Mouse (Mus musculus): ENCODE results near the gene Ugcg. TPM values are rescaled to one million over a fixed set of nuclear protein-coding genes. Genes with fewer than 3 reads are reported as not detected.

Ugcg gene
- polyA plus RNA-seq, 1 experiment from 2014 or later: 12.5 TPM

DNA sequence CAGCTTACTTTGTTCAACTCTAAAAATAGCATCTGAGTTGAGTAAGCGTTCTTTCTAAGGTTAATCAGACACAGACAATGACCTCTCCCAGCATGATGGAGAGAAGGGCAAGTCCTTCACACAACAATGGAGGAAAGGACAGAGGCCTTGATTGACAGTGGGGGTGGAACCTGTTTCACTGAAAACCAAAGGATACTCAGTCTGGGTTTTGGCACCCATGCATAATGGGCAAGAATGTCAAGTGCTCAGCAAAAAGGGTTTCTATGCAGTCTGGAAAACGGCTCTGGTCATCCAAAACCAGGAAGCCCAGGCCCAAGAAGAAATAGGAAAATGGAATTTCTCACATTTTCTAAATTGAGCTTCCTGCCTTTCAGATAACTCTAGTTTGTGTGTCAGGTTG, 16.4 kb upstream of the Ugcg start:
- no peaks in the 10 kb centered on the region for H3K9me3 ChIP-seq (replicated peaks)
- H3K4me3 ChIP-seq: no peak overlapping the region
- H3K27me3 ChIP-seq (replicated peaks): no peaks in the 10 kb centered on the region
- H3K36me3 ChIP-seq: no peaks in the 10 kb centered on the region
- WGBS: 44% methylated on average over 2 of the region's 2 CpGs
- no peak for ATAC-seq (ENCODE audit: insufficient number of reproducible peaks, low FRiP score)
- no peak overlapping the region for H3K27ac ChIP-seq (ENCODE audit: poor library complexity, severe bottlenecking)
- H3K9ac ChIP-seq: no peak overlapping the region
- no peak overlapping the region for H3K4me2 ChIP-seq
- peaks cover 21% of the 10 kb centered on the region for H3K4me1 ChIP-seq (replicated peaks)

DNA sequence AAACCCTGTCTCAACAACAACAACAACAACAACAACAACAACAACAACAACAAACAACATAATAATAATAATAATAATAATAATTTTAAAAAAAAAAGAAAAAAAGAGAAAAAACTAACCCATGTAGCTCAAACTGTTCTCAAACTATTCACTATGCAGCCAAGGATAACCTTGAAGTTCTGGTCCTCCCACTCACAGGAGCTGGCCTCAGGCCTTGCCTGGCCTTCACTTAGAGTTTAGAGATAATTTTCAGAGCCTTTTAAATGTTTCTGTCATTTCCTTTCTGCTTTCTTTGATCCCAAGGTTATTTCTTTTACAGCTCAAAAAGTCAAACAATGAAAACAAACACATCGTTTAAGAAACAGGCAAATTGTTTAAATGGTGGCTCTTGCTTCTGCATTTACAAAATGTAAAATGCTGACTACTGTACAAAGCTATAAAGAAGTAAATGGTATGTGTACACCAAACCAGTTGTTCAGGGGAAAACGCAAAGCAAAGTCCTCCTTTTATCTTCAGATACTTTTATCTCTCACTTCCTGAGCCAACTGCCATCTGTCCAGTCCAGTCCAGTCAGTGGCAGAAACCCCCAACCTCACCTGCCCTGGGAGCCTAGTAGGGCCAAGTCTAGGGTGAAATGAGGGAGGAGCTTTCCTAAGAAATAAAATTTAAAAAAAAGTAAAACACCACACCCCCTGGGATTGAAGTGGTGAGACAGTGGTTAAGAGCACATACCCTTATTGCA, 15.7 kb upstream of the Ugcg start:
- Histone ChIP-seq H3K4me2 (no peak overlapping the region), H3K27ac (ENCODE audit: poor library complexity, severe bottlenecking) (no peak overlapping the region), H3K9me3 (replicated peaks) (no peaks in the 10 kb centered on the region), H3K27me3 (replicated peaks) (no peaks in the 10 kb centered on the region), H3K4me3 (no peak overlapping the region), H3K9ac (no peak overlapping the region), H3K36me3 (no peaks in the 10 kb centered on the region), H3K4me1 (replicated peaks) (peaks cover 21% of the 10 kb centered on the region)
- WGBS: 49% methylated on average over 2 of the region's 2 CpGs
- no peak for ATAC-seq (ENCODE audit: insufficient number of reproducible peaks, low FRiP score)

DNA sequence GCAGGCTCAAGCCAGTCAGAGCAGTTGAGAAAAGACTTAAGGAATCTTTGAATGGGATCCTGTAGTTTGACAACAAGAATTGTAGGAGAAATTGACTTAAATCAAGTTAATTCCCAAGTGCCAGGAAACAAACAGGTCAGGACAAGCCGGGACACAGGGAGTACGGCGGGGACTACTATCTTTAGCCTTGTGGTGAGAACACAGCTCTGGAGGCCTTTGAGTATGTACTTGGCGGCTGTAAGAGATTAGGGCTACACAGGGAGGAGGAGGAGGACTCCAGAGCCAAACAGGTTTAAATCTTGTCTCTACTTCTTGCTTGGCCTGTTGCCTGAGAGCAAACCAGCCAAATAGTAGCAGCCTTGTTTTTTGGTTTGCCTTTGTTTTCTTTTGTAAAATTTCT, 14.1 kb upstream of the Ugcg start:
- 11% methylated on average over 4 of the region's 4 CpGs for WGBS
- Histone ChIP-seq H3K4me3 (no peak overlapping the region), H3K9me3 (replicated peaks) (no peaks in the 10 kb centered on the region), H3K9ac (no peak overlapping the region; the same call in 1 of the 2 replicates), H3K4me1 (replicated peaks) (peaks cover 21% of the 10 kb centered on the region), H3K27me3 (replicated peaks) (no peaks in the 10 kb centered on the region), H3K4me2 (no peak overlapping the region), H3K36me3 (no peaks in the 10 kb centered on the region), H3K27ac (ENCODE audit: poor library complexity, severe bottlenecking) (peak overlapping the region; percentile 37)
- peak; percentile 67; the same call in 1 of the 2 replicates for ATAC-seq (ENCODE audit: insufficient number of reproducible peaks, low FRiP score)

DNA sequence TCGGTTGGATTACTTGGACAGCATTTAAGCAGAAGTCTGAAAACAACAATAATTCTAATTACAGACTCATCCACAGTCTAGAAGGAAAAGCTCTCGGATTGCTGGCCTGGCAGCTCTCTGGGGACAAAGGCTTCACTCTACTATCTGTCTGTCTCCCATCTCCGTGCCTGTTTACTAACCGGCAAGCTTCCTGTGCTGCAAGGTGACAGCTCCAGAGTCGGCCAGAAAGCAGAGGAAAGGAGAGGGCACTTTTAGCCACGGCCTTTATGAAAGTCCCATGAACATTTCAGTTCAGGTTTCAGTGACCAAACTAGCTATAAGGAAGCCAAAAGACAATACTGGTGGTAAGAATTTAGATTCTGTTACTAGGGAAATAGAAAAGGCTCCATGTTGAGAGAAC, 13.1 kb upstream of the Ugcg start:
- 27% methylated on average over 6 of the region's 6 CpGs for WGBS
- no peak overlapping the region for H3K4me2 ChIP-seq
- peaks cover 21% of the 10 kb centered on the region for H3K4me1 ChIP-seq (replicated peaks)
- no peak overlapping the region for H3K9ac ChIP-seq
- no peak overlapping the region for H3K4me3 ChIP-seq
- H3K36me3 ChIP-seq: no peaks in the 10 kb centered on the region
- no peaks in the 10 kb centered on the region for H3K9me3 ChIP-seq (replicated peaks)
- H3K27me3 ChIP-seq (replicated peaks): no peaks in the 10 kb centered on the region
- no peak for ATAC-seq (ENCODE audit: insufficient number of reproducible peaks, low FRiP score)
- H3K27ac ChIP-seq (ENCODE audit: poor library complexity, severe bottlenecking): no peak overlapping the region

DNA sequence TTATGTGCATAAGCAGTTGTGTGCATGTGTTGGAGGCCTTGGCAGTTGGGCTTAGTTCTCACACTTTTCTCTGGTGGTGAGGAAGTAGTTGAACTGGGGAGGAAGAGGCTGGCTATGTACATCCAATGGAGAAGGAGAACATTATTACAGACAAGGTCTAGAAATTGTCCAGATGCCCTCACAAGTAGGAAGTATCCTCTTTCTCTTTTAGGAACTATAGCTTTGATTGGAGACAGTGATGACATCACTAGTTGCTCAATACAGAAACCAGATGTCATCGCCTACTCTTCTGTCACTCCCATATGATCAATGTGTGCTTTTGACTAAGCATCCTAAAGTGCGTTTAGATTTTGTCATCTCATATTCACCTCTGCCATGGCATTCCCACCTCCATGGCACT, 11.5 kb upstream of the Ugcg start:
- WGBS: 74% methylated on average over 2 of the region's 2 CpGs
- no peaks in the 10 kb centered on the region for H3K36me3 ChIP-seq

DNA sequence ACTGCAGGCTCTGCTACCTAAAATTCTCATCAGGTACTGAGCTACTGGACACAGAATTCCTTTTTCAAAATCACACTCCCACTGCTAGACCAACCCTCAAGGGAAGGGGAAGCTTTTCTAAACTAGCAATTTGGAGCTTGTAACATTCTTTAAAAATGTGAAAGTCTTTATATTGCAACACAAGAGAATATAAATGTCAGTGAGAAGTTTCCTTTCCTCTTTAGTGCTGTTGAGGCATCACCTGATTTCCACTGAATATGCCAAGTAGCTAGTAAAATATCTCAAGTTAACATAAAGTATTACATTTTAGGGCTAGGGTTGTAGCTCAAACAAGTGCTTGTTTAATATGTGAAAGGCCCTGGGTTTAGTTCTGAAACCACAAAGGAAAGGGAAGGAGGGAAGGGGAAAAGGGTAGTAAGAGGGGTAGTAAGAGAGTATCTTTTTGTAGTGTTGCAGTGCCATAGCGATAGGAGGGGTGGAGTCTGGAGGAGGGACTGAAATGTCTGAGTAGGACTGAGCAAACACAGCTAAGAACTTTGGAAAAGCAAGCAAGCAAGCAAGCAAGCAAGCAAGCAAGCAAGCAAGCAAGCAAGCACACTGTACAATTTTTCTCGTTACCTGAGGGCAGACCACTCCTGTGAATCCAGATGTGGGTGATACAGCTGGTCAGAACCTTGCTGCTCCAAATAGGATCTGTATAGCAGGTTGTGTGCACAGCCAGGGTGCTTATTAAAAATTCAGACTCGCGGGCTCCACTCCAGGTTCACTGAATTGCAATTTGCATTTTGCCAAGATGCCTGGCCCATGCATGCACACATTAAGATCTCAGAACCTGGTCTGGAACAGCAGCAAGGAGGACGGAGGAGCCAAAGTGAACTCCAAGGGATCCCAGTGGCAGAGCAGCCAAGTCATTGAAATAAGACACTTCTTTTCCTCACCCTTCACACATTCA, 7.5 kb upstream of the Ugcg start:
- H3K4me1 ChIP-seq (replicated peaks): no peaks in the 10 kb centered on the region
- no peak overlapping the region for H3K4me3 ChIP-seq
- no peaks in the 10 kb centered on the region for H3K9me3 ChIP-seq (replicated peaks)
- H3K27ac ChIP-seq (ENCODE audit: poor library complexity, severe bottlenecking): no peak overlapping the region
- no peaks in the 10 kb centered on the region for H3K36me3 ChIP-seq
- ATAC-seq (ENCODE audit: insufficient number of reproducible peaks, low FRiP score): no peak
- H3K4me2 ChIP-seq: no peak overlapping the region
- no peaks in the 10 kb centered on the region for H3K27me3 ChIP-seq (replicated peaks)
- no peak overlapping the region for H3K9ac ChIP-seq
- WGBS: 55% methylated on average over 5 of the region's 5 CpGs

More for the DNA sequence above, 11.5 kb upstream of the Ugcg start:
- H3K4me1 ChIP-seq (replicated peaks): peaks cover 20% of the 10 kb centered on the region
- H3K9ac ChIP-seq: no peak overlapping the region
- no peak overlapping the region for H3K4me2 ChIP-seq
- H3K9me3 ChIP-seq (replicated peaks): no peaks in the 10 kb centered on the region
- H3K4me3 ChIP-seq: no peak overlapping the region
- no peak for ATAC-seq (ENCODE audit: insufficient number of reproducible peaks, low FRiP score)
- no peaks in the 10 kb centered on the region for H3K27me3 ChIP-seq (replicated peaks)
- no peak overlapping the region for H3K27ac ChIP-seq (ENCODE audit: poor library complexity, severe bottlenecking)

DNA sequence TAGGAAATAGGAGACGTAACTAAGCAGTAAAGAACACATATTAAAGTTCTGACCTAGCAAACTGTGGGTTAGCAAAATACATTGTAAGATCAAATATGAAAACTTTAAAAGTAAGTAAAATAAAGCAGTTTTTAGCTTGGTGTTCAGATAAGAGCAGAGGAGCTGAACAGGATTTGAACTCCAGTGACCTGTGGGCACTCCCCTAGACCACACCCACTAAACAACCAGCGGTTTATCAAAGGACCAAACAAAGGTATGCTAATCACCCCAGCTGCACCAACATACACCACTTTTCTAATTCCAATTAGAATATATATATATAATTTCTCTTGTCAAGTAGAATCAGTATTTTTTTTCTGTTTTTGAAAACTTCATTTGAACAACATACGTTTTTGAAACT, 3.4 kb upstream of the Ugcg start:
- ATAC-seq (ENCODE audit: insufficient number of reproducible peaks, low FRiP score): no peak
- 72% methylated on average over 3 of the region's 3 CpGs for WGBS

DNA sequence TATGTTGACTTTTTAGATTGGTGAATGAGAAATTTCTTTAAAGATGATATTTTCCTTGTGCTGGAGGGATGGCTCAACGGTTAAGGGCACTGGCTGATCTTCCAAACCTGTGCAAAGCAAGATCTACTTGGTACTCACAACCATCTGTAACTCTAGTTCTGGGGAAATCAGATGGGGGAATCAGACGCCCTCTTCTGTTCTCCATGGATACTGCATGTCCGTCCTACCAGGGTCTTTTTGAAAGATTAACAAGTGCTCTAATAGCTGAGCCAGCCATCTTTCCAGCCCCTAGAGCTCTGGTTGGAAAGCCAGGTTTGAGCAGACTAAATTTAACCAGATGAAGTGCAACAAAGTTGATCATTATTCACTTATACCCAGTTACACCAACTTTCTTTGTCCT, 1.8 kb upstream of the Ugcg start:
- Histone ChIP-seq H3K27ac (ENCODE audit: poor library complexity, severe bottlenecking) (no peak overlapping the region), H3K36me3 (no peaks in the 10 kb centered on the region), H3K9ac (no peak overlapping the region), H3K4me2 (no peak overlapping the region), H3K9me3 (replicated peaks) (no peaks in the 10 kb centered on the region), H3K27me3 (replicated peaks) (no peaks in the 10 kb centered on the region), H3K4me3 (no peak overlapping the region), H3K4me1 (replicated peaks) (peaks cover 6% of the 10 kb centered on the region)
- 23% methylated on average over 3 of the region's 3 CpGs for WGBS
- no peak for ATAC-seq (ENCODE audit: insufficient number of reproducible peaks, low FRiP score)

More for the DNA sequence above, 3.4 kb upstream of the Ugcg start:
- Histone ChIP-seq H3K9me3 (replicated peaks) (no peaks in the 10 kb centered on the region), H3K4me3 (no peak overlapping the region), H3K36me3 (no peaks in the 10 kb centered on the region), H3K4me1 (replicated peaks) (0 out of 2 replicates have a peak, but pooled peaks cover 3% of the 10 kb centered on the region), H3K9ac (no peak overlapping the region), H3K27ac (ENCODE audit: poor library complexity, severe bottlenecking) (no peak overlapping the region), H3K4me2 (no peak overlapping the region), H3K27me3 (replicated peaks) (no peaks in the 10 kb centered on the region)

DNA sequence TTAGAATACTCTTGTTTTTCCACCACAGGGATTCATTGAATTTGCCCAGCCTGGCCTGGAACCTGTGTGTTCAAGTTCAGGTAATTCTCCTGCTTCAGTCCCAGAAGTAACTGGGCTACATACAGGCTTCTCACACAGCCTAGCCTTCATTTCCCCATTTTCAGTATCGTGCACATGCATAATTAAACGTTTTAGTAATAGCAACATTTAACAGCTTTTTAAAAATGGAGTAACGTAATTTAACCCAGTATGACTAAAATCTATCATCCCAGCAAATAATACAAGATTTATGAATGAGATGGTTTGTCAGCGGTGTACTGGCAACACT, 619 bp upstream of the Ugcg start:
- no peaks in the 10 kb centered on the region for H3K27me3 ChIP-seq (replicated peaks)
- 30% methylated on average over 4 of the region's 4 CpGs for WGBS

DNA sequence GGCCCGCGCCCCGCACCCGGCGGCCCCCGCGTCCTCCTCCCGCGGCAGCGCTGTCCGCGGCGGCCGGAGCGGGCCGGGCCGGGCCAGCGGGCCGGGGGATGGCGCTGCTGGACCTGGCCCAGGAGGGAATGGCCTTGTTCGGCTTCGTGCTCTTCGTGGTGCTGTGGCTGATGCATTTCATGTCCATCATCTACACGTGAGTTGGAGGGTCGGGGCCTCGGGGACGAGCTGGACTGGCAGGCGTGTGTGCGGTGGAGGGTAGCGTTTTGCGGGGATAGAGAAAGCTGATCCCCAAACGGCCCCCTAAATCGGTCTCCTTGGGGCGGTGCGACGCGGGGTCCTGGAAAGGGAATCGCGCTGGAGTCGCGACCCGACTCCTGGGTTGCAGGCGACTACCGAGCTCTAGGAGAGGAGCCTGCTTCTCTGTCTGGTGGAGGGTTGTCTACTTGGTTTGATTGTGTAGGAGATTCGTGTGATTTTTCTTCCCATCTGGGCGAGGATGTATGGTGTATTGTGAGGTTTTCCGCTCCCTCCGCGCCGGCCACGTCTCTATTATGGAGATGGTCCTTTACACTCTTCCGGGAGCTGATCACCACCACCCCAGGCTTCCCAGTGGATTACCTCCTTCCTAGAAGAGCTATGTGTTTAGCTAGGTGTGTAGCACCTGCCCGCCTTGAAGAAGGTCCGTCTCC, 635 bp downstream of the Ugcg start:
- Histone ChIP-seq H3K9me3 (replicated peaks) (no peaks in the 10 kb centered on the region), H3K4me1 (replicated peaks) (peaks cover 7% of the 10 kb centered on the region), H3K4me3 (peak overlapping the region; percentile 78), H3K27me3 (replicated peaks) (no peaks in the 10 kb centered on the region), H3K4me2 (peak overlapping the region; percentile 86), H3K9ac (peak overlapping the region; percentile 91), H3K27ac (ENCODE audit: poor library complexity, severe bottlenecking) (peak overlapping the region; percentile 95), H3K36me3 (no peaks in the 10 kb centered on the region)
- WGBS: under 1% methylated on average over 51 of the region's 54 CpGs
- ATAC-seq (ENCODE audit: insufficient number of reproducible peaks, low FRiP score): peak; percentile 6; the same call in 1 of the 2 replicates

More for the DNA sequence above, 619 bp upstream of the Ugcg start:
- peak overlapping the region; percentile 78 for H3K4me3 ChIP-seq
- peaks cover 6% of the 10 kb centered on the region for H3K4me1 ChIP-seq (replicated peaks)
- H3K9ac ChIP-seq: peak overlapping the region; percentile 91; the same call in 1 of the 2 replicates
- ATAC-seq (ENCODE audit: insufficient number of reproducible peaks, low FRiP score): no peak
- peak overlapping the region; percentile 95 for H3K27ac ChIP-seq (ENCODE audit: poor library complexity, severe bottlenecking)
- H3K36me3 ChIP-seq: no peaks in the 10 kb centered on the region
- no peaks in the 10 kb centered on the region for H3K9me3 ChIP-seq (replicated peaks)
- peak overlapping the region; percentile 86 for H3K4me2 ChIP-seq

All from heart, embryonic 12.5 days (tissue).